Mouse (Mus musculus) retina, postnatal 1 day (tissue): ENCODE data around the gene Ctnnd1.
"Not testable (repeated sequence)": the region's sequence is repeated elsewhere in the genome, so short reads cannot be mapped to it uniquely, and the experiment has no call there.

ENCODE experiments used
- DNase-seq: peaks from one replicate; pipeline ENCODE4 v3.0.0-alpha.2; 2012

Ctnnd1 gene

DNA sequence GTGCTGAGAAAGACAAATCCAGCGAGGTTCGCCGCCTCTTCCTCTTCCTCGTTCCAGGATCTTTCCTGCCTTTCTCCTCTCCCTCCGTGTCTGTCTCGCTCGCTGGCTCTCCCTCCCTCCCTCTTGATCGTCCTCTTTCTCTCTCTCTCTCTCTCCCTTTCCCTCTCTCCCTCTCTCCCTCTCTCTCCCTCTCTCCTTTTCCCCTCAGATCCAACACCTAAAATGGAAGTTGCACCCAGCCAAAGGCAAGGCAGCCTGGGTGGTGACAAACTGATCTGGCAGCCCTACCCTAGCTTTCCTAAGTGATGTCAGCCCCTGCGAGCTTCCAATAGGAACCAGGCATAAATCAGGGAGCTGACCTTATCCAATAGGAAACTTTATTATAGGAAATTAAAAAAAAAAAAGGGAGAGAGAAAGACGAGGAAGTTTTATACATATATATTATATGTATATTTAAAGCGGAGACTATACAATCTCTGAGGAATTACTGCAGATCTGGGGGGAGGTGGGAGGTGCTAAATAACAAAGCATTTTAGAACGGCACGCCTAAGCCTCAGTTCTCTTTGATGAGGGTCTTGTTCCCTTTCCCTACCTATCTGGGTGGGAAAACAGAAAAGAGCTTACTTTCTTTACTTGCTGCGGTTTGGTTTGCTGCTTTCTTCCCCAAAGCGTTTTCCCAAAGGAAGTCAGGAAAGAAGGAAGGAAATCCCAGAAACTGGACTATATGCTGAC lies at the start of gene Ctnnd1:
Gene Ctnnd1 (minus strand): TSS at position 302 of the 732 bp plus-strand sequence.
- peak; percentile 96 for DNase-seq

DNA sequence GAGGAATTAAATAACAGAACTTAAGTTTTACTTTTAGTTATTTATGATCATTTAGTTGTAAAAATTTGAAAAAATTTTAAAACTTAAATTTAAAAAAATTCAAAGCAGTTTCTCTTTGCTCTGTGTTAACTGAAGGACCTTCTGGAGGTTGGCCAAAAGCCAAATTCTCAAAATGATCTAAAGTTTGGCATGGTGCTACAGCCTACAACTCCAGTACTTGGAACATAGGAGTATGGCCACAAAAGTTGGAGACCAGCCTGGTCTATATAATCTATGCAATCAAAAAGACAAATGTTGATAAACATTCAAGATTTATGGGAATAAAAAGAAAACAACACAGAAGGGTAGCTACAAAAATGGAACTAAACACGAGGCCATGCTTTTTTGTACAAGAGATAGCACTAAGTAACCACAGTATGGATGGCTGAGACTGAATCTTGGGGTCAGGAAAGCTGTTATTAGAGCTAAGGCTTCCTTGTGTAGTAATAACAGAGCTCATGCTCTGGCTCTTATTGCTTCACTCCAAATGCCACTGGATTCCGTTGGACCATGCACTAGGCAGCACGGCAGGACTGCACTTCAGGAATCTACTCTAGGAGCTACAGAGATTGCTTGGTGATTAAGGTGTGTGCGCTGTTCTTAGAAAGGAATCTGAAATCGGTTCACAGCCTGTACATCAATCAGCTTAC lies 44.6 kb upstream of the Ctnnd1 start:
- DNase-seq: no peak

DNA sequence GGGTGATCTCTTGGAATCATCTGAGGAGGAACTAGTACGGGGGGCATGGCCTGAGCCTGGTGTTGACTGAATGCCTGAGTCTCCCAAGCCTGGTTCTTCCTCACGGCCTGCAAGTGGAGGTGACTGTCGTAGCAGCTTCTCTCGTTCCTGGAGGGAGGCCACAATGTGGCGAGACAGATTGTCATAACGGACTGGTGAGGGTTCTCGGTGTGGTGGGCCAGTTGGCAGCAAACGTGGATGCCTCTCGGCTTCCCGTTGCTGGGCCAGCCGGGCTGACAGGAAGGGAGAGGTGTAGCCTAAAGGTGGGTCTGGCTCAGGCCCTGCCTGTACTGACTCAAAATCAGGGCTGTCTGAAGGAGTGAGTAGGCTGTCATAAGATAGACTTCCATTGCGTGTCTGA lies 39.5 kb upstream of the Ctnnd1 start:
- no peak for DNase-seq

DNA sequence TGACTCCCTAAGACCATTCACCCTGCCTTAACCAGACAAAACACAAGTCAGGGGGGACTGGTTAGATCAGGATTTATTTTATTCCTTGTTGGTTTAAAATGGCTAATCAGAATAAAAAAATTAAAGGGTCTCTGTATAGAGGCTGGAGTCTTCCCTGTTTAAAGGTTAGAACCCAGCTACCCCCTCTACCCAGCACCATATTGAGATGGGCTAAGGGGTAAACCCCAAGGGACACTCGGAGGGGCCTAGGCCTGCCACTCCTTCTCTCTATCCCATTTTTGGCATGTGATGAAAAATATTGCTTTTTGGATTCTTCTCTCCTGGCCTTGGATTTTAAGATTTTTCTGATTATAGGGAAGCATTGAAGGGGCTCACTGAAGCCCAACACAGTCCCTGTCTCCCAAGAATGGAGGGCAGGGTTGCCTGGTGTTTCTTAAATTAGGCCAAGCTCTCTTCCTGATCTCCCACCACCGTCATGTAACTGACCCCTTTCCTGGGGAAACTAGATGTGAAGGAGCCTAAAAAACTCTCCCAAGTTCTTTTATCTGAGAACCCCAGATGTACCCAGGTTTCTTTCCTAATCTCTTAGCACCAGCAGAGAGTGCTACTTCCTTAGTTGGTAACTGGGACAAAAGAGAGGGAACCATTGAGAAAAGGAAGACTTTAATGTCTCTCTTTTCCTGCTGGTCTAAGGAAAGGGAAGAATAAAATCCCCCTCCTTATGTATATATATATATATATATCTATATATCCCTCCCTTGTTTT lies 37.7 kb upstream of the Ctnnd1 start:
- no peak for DNase-seq

DNA sequence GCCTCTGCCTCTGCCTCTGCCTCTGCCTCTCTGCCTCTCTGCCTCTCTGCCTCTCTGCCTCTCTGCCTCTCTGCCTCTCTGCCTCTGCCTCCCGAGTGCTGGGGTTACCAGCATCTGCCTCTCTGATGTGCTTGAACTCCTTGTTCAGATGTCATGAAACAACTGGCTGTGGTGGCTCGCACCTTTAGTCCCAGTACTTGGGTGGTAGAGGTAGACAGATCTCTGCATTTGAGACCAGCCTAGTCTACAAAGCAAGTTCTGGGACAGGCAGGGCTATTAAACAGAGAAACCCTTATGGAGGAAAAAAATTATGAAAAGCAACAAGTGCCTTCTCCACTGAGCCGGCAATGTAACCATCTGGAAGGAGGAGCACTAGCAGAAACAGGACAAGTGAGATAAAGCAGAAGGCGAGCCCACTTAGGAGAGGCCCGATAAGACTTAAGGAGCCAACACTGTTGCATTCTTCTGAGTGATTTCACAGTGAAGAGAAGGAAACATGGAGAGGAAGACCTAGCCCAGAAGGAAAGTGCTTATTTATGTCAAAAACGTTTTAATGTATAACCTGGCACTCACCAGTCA lies 32.1 kb upstream of the Ctnnd1 start:
- DNase-seq: no peak

DNA sequence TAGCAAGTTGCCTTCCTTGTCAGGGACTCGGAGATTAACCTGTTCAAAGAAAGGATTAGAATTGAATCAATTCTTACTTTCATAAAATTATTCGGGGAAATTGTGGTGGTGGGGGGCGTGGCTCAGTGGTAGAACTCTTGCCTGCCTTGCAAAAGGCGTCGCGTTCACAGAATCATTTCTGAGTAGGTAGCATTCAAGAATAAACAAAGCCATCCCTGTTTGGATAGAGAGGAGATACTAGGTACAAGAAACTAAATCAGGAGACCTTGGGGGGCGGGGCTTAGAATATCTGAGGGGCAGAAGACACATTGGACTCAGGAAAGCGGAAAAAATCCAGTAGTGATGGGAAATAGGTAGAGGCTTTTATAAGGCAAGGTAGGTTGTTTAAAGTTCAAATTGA lies 28.5 kb upstream of the Ctnnd1 start, which contains the start of gene Tmx2:
Gene Tmx2 (minus strand): TSS at position 125 of the 400 bp plus-strand sequence.
- DNase-seq: no peak

DNA sequence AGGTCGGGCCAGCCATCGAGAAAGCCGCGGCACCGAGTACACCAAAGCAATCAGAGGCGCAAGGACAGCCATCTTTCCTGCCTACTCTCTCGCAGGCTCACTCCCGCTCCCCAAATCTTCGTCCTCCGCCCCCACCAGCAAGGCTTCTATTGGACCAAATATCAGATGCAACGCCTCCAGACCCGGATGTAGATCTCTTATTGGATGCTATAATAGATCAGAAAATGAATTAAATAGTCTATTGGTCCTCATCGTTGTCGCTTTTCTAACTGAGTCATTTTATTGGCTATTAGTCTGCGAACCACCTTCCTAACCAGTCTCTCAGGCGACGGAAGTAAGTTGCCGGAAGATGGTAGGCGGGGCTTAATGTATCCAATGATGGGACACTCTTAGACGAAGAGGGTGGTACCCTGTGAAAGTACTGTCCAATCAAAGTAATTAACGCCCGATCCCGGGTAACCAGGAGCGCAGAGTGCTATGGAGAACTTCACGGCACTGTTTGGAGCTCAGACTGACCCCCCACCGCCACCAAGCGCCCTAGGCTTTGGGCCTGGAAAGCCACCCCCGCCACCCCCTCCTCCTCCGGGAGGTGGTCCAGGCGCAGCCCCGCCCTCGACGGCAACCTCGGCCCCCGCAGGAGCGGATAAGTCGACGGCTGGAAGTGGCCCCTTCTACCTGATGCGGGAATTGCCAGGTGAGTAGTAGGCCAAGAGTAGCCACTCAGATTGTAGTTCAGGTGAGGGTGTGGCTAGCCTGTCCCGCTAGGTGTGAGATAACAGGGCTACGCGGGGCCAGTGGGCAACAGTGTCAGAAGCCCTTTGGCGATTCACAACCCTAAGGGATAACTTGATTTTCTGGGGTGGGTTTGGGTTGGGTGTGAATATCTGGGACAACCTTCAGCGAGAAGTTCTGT lies 27.7 kb upstream of the Ctnnd1 start, which contains the start of the genes Gm28635 and Med19:
Gene Gm28635 (minus strand): TSS at position 74 of the 913 bp plus-strand sequence.
Gene Med19 (plus strand): TSS at position 435 of the 913 bp plus-strand sequence.
- DNase-seq: peak; percentile 100

DNA sequence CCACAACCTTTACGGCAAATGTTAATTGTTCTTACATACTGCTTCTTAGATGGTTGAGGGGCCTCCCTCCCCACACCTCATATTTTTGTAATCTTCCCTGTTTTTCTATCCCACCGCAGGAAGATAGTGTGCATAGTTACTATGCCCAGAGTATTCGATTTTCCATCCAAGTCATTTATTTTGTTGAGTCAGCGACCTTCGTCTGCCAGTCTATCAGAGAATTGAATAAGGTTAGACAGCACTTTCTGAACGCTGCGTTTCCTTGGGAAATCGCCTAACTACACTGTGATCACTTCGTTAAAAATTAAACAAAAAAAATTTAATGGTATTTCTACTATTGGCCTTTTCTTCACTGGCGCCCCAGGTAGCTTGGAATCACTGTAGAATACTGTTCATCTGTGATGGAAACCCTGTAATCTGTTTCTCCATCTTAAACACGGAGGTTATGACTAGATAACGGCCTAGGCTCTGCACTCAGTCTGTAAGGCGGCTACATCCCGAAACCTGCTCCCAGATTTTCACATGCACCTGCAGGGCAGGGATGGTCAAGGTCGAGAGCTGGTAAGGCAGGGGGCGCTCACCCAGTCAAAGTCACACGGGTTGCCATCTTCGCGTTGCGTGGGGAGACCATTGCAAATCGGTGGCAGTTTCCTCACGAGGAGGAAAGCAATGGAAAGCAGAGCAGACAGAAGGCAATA lies 26.9 kb upstream of the Ctnnd1 start:
- no peak for DNase-seq

DNA sequence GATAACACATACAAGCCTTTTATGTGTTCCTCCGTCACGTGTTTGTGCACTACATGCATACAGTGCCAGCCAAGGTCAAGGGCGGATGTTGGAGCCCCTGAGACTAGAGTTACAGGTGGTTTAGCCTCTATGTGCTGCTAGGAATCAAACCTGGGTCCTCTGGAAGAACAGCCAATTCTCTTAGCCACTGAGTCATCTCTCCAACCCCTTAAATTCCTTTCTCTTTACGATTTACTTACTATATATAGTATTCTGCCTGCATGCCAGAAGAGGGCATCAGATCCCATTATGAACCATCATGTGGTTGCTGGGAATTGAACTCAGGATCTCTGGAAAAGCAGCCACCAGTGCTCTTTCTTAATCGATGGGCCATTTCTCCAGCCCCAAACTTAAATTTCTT lies 21.0 kb upstream of the Ctnnd1 start:
- DNase-seq: not testable (repeated sequence)

DNA sequence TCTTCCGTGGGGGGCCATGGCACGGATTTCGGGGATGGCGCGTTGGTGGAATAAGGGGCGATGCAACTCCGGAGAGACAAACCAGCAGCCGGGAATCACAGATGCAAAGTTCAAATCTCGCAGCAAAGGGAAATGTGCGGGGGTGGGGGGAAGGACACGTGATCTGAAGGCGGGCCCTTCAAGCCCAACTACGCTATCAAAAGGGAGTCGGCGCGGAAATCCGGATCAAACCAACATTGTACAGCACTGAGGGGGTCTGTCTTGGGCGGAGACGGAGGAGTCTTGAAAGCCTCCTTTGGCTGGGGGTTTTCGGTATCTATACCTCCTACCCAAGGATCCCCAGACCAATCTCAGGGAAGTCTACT lies 20.0 kb upstream of the Ctnnd1 start, which contains the start of gene Selenoh:
Gene Selenoh (minus strand): TSS at position 202 of the 365 bp plus-strand sequence.
- peak; percentile 97 for DNase-seq

DNA sequence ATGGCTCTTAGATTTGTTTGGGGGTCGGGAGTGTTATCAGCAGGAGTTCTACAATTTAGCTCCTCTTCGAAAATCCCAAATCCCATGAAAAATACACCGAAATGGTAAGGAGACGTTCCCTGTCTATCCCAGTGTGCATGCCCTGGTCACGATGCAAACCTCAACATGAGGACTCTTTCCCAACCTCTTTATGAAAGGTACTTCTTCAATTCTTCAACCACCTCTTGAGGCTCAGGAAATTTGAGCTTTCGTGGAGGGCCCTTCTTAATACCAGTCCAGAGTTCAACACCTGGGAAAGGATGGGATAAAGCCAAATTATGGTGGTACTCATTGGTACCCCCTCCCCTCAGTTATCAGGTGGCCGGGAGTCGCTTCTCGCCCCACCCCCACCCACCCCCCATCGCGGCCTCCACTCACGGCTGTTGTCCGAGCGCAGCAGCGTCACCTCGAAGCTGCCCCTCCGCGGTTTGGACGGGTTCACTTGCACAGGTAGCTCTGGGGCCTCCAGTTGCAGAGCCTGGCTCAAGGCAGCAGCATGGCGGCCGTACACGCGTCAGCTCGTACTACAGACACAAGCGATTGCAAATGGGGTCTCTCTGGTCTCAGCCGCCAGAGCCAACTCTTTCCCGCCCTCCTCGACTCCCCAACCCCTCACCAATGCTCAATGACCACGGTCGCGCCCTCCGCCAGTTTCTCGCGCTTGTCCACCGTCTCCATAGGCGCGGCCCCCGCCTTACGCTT lies 19.4 kb upstream of the Ctnnd1 start:
- DNase-seq: no peak

DNA sequence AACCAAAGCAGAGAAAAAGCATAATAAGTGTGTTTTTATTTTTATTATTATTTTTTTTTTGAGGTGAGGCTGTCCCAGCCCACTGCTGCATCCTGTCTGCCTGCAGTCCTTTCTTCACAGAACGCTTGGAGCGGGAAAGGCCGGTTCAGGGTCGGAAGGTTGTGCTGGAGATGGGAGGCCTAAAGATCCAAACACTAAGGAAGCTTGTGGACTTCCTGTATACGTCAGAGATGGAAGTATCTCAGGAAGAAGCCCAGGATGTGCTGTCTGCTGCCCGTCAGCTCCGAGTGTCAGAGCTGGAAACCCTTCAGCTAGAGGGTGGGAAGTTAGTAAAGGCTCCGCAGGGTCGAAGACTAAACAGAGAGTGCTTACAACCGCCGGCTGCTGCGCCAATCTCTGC lies 15.5 kb upstream of the Ctnnd1 start:
- no peak for DNase-seq

DNA sequence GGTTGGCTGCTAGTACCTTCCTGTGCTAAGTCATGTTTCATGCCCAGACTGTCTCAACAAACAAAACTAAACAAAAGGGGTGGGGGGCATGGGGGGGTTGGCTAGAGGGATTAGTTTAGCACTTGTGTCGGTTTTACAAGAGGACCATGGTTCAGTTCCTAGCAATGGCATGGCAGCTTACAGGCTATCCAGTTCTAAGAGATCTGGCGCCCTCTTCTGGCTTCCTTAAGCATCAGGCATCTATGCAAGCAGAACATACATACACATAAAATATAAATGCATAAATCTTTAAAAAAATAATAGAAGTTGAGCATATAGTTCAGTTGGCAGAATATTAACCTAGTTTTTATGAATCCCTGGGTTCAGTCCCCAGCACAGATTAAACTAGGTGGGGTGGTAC lies 12.3 kb upstream of the Ctnnd1 start:
- DNase-seq: peak; percentile 74

DNA sequence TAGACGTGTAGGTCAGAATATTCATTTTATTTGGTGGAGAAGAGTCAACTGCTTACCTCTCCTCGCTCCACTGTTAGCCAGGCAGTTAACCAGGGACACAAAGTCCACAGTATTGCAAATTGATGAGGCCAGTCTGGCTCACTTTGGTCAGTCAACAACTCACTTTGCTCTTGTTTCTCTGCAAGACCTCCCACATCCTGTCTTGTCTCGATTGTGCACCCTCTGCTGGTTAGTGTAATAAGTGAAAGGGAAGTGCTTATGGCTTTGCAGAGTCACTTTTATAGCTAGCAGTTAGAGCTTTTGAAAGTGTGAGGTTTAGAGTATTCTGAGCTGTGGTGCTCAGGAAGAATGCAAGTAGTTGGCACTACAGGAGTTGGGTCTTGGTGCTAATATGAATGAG lies 9.7 kb upstream of the Ctnnd1 start:
- peak; percentile 64 for DNase-seq

DNA sequence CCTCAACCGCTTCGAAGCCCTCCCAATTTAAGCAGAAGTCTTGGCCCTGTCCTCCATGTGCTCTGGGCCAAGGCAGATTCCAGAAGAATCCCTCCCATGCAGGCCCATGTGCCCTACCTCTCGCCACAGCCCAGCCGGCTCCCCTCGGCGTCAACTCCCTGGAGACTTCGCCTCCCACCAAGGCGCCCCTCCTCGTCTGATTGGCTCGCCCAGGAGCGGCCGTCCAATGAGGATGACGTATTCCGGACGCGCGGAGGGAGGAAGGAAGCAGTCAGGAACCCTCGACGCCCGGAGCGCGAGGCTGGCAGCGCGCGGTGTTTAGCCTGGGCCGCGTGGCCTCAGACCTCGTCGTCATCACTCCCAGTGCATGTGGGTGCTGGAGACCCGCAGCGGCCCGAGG lies 8.2 kb upstream of the Ctnnd1 start, which contains the start of gene Btbd18:
Gene Btbd18 (plus strand): TSS at position 274 of the 400 bp plus-strand sequence.
- no peak for DNase-seq

DNA sequence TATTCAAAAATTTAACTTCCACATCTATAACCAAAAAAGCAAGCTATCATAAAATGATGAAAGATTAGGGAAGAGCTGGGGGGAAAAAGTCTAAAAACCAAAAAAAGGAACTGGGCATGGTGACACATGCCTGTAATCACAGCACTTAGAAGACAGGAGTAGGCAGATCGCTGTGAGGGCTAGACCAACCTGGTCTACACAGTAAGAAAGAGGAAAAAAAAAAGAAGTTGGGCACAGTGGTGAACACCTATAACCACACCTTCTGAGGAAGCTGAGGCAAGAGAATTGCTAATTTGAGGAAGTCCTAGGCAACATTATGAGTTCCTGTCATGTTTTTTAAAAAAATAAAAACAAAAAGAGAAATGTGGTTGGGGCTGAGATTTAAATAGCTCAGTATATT lies 5.3 kb upstream of the Ctnnd1 start:
- no peak for DNase-seq

DNA sequence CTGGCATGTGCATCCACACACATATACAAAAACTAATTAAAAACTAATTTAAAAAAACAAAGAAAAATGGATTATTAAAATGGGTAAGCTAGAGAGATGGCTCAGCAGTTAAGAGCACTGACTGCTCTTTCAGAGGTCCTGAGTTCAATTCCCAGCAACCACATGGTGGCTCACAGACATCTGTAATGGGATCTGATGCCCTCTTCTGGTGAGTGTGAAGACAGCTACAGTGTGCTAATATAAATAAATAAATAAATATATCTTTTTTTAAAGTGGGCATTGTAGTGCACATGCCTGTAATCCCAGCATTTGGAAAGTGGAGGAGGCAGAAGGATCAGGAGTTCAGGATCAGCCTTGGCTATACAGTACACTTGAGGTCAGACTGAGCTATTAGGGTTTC lies 2.8 kb upstream of the Ctnnd1 start:
- DNase-seq: no peak

DNA sequence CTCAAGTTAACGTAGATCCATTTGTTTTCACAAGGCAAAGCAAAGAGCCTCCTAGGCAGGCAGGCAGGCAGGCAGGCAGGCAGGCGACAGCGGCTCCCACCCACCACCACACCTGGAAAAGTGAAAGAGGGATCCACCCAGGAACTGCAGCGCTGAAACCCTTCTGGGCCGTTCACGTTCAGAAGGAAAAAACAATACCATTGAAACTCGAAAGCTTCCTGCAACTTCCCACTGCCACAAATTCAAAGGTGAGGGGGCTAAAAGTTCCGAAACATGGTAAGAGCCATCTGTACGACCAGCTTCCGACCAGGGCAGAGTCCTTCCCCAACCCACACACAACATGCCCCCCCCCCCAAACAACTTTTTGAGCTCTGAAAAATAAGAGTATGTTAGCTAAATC lies 891 bp downstream of the Ctnnd1 start:
- DNase-seq: no peak

DNA sequence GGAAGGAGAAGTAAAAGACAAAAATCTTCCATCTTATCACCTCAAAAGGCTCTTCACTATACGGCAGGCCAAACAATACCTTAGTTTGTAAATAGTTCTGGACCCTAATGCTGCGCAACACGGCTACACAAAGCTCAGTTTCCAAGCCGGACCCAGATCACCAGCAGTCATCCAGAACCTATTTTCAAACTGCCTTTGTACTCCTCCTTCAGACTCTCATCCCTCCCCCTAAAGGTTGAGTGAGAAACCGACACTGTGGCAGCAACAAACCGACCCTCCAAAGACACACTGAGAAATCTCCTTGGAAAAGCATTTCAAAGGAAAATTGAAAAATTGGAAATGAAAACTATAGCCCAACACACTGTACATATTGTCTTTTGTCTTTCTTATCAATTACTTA lies 2.2 kb downstream of the Ctnnd1 start:
- DNase-seq: no peak

DNA sequence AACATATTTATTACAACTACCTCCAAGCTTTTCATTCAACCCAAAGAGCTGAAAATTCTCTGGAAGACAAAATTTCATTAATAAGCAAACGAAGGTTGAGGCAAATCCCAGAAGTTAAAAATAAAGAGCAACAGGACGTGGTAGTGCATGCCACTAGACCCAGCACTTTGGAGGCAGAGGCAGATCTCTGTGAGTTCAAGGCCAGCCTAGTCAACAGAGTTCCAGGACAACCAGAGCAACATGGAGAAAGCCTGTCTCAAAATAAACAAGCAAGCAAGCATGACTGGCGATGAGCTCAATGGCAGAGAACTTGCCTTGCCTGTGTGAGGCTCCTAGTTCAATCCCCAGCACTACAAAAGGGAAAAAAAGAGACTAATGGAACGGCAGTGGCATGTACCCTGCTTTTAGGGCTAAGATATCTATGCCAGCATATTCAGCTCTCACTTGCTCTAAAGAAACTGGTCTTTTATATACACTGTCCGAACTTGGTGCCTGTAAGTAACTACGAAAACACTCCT lies 3.5 kb downstream of the Ctnnd1 start:
- DNase-seq: no peak
